ENCODE assay signal across 8 mouse cellular contexts in genomic region chr10:125967436-125968160, GRCm38 (mm10). TPM values are rescaled to one million over a fixed set of nuclear protein-coding genes. Genes with fewer than 3 reads are reported as not detected.
DNase-seq lines count a peak whose midpoint lies in the region; ATAC-seq and TF ChIP-seq lines count a peak whose summit lies in the region.

No protein-coding gene starts in this region.

- ATAC-seq in kidney, embryonic 14.5 days (ENCODE audit: low FRiP score, low TSS enrichment): no peak
- no peak for ATAC-seq in embryonic facial prominence, embryonic 12.5 days (ENCODE audit: insufficient number of reproducible peaks, insufficient read depth, low FRiP score, low TSS enrichment)
- ATAC-seq in intestine, postnatal 0 days: no peak
- no peak for ATAC-seq in neural tube, embryonic 13.5 days (ENCODE audit: low read depth)

- H3K4me1 ChIP-seq in kidney, embryonic 14.5 days (ENCODE audit: control insufficient read depth, insufficient read depth, low read length): peaks cover 16% of the 10 kb centered on the region
- peaks cover 28% of the 10 kb centered on the region for H3K4me1 ChIP-seq in embryonic facial prominence, embryonic 12.5 days
- H3K4me1 ChIP-seq in intestine, postnatal 0 days (replicated peaks; ENCODE audit: control insufficient read depth, insufficient read depth, low read length): peaks cover 14% of the 10 kb centered on the region
- H3K4me1 ChIP-seq in neural tube, embryonic 13.5 days (replicated peaks): peaks cover 42% of the 10 kb centered on the region

- 4% methylated on average over 14 of the region's 14 CpGs for WGBS in kidney, embryonic 14.5 days
- WGBS in embryonic facial prominence, embryonic 12.5 days: 3% methylated on average over 14 of the region's 14 CpGs
- 14% methylated on average over 14 of the region's 14 CpGs for WGBS in intestine, postnatal 0 days
- WGBS in neural tube, embryonic 13.5 days: 5% methylated on average over 14 of the region's 14 CpGs

- no peaks in the 10 kb centered on the region for H3K9me3 ChIP-seq in kidney, embryonic 14.5 days (ENCODE audit: control insufficient read depth, low read length)
- no peaks in the 10 kb centered on the region for H3K9me3 ChIP-seq in embryonic facial prominence, embryonic 12.5 days
- no peaks in the 10 kb centered on the region for H3K9me3 ChIP-seq in intestine, postnatal 0 days (ENCODE audit: control insufficient read depth)
- no peaks in the 10 kb centered on the region for H3K9me3 ChIP-seq in neural tube, embryonic 13.5 days

- TF ChIP-seq CTCF in intestine, postnatal 0 days (IDR thresholded peaks at IDR 0.05; ENCODE audit: low read depth): no peak

- H3K27me3 ChIP-seq in kidney, embryonic 14.5 days (ENCODE audit: control insufficient read depth, insufficient read depth, low read length): no peaks in the 10 kb centered on the region
- H3K27me3 ChIP-seq in embryonic facial prominence, embryonic 12.5 days: no peaks in the 10 kb centered on the region
- no peaks in the 10 kb centered on the region for H3K27me3 ChIP-seq in intestine, postnatal 0 days (replicated peaks; ENCODE audit: control insufficient read depth, insufficient read depth, low read length)
- H3K27me3 ChIP-seq in neural tube, embryonic 13.5 days: no peaks in the 10 kb centered on the region

- H3K27ac ChIP-seq in kidney, embryonic 14.5 days (ENCODE audit: low read depth, low read length): peak overlapping the region; percentile 90
- H3K27ac ChIP-seq in embryonic facial prominence, embryonic 12.5 days: peak overlapping the region; percentile 98
- 0 out of 2 replicates have a peak overlapping the region, but pooled peaks have one; percentile 93 for H3K27ac ChIP-seq in intestine, postnatal 0 days (ENCODE audit: low read depth, low read length)
- peak overlapping the region; percentile 81 for H3K27ac ChIP-seq in neural tube, embryonic 13.5 days (replicated peaks)

- H3K4me2 ChIP-seq in kidney, embryonic 14.5 days (replicated peaks; ENCODE audit: low read depth, low read length): peak overlapping the region; percentile 71
- peak overlapping the region; percentile 56 for H3K4me2 ChIP-seq in embryonic facial prominence, embryonic 12.5 days (replicated peaks)
- H3K4me2 ChIP-seq in intestine, postnatal 0 days (replicated peaks; ENCODE audit: low read depth): peak overlapping the region; percentile 91
- H3K4me2 ChIP-seq in neural tube, embryonic 13.5 days: peak overlapping the region; percentile 96

- no peak for DNase-seq in kidney, postnatal 25 days
- DNase-seq in cerebellum, postnatal 36 days: no peak
- DNase-seq in left cerebral cortex, postnatal 36 days (ENCODE audit: low spot score in 2 of 2): no peak
- DNase-seq in thymus, postnatal 0 days (ENCODE audit: low spot score): no peak

- intact Hi-C loops in left cerebral cortex, postnatal 36 days (cut with DNase I): loop anchor here (10.0 kb wide), 2 partner anchors 183 to 367 kb away; no protein-coding TSS in a partner anchor

- peaks cover under 1% of the 10 kb centered on the region; the same call in 1 of the 2 replicates for H3K36me3 ChIP-seq in kidney, embryonic 14.5 days (ENCODE audit: control insufficient read depth, insufficient read depth, low read length)
- H3K36me3 ChIP-seq in embryonic facial prominence, embryonic 12.5 days: peaks cover 1% of the 10 kb centered on the region; the same call in 1 of the 2 replicates
- H3K36me3 ChIP-seq in intestine, postnatal 0 days (ENCODE audit: control insufficient read depth, insufficient read depth): no peaks in the 10 kb centered on the region
- H3K36me3 ChIP-seq in neural tube, embryonic 13.5 days: no peaks in the 10 kb centered on the region

- H3K4me3 ChIP-seq in kidney, embryonic 14.5 days (ENCODE audit: low read length): peak overlapping the region; percentile 85
- peak overlapping the region; percentile 98 for H3K4me3 ChIP-seq in embryonic facial prominence, embryonic 12.5 days
- peak overlapping the region; percentile 86 for H3K4me3 ChIP-seq in intestine, postnatal 0 days (ENCODE audit: low read depth, low read length)
- peak overlapping the region; percentile 82 for H3K4me3 ChIP-seq in neural tube, embryonic 13.5 days

- peak overlapping the region; percentile 99 for H3K9ac ChIP-seq in kidney, embryonic 14.5 days (ENCODE audit: low read depth, low read length)
- peak overlapping the region; percentile 100 for H3K9ac ChIP-seq in embryonic facial prominence, embryonic 12.5 days
- peak overlapping the region; percentile 89 for H3K9ac ChIP-seq in intestine, postnatal 0 days (ENCODE audit: low read depth, low read length)
- H3K9ac ChIP-seq in neural tube, embryonic 13.5 days: peak overlapping the region; percentile 87

RNA-seq across cellular contexts. Expression of gene Lrig3, which starts 1.6 kb away (rescaled TPM):
- polyA plus RNA-seq in kidney, embryonic 14.5 days (2014; fragmentation: Nextera tagmentation; extraction: Ambion mirVana): 25.7 and 30.1 TPM in 2 replicates
- polyA plus RNA-seq in embryonic facial prominence, embryonic 12.5 days (2016; fragmentation: Nextera tagmentation; extraction: Ambion mirVana): 49.5 and 53.2 TPM in 2 replicates
- polyA plus RNA-seq in intestine, postnatal 0 days (2015; fragmentation: Nextera tagmentation; extraction: Ambion mirVana): 6.7 and 6.9 TPM in 2 replicates
- 6.0 and 7.2 TPM in 2 replicates for polyA plus RNA-seq in neural tube, embryonic 13.5 days (2015; fragmentation: Nextera tagmentation; extraction: Ambion mirVana)
- total RNA-seq in left cerebral cortex, postnatal 36 days (2021): 1 to 10 TPM; 3.4 TPM
- polyA plus RNA-seq in thymus, postnatal 0 days (2015; fragmentation: Nextera tagmentation; extraction: Ambion mirVana): 1.7 and 1.9 TPM in 2 replicates
